ENCODE assay signal across 14 mouse cellular contexts in the genomic region with DNA sequence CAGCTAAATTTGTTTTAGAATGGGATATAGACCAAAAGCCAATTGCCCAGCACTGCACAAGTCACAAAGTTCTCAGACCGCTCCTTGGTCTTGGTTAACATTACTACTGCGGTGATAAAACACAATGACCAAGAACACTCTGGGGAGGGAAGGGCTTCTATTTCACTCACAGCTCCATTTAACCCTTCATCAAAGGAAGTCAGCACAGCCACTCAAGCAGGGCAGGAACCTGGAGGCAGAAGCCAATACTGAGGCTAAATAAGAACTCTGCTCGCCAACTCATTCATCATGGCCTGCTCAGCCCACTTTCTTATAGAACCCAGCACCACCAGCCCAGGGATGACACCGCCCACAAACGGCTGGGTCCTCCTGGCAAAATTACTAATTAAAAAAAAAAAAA.
"Had no signal": no experiment of that assay in that cellular context is flagged by ENCODE, and none has a peak within 500 bp of the region (broad histone marks: within the 10 kb centered on the region; RNA-seq: fewer than 3 reads in every experiment).

No protein-coding gene starts in this region.

- H3K36me3 ChIP-seq: limb, embryonic 12.5 days; lung, embryonic 15.5 days; midbrain, embryonic 13.5 days had no signal

- DNase-seq: kidney, adult 9 months; kidney, postnatal 36 days; liver; liver, embryonic 13.5 days; liver, postnatal 0 days; retina, postnatal 1 day; right cerebral cortex, postnatal 4 days; spleen, adult 18-20 months; thymus, adult 18-20 months; thymus, postnatal 14 days had no signal

- H3K9me3 ChIP-seq: limb, embryonic 12.5 days; liver, embryonic 13.5 days; lung, embryonic 15.5 days; midbrain, embryonic 13.5 days had no signal

- H3K27me3 ChIP-seq: limb, embryonic 12.5 days; liver, embryonic 13.5 days; lung, embryonic 15.5 days; midbrain, embryonic 13.5 days had no signal

- H3K9ac ChIP-seq: limb, embryonic 12.5 days; liver, embryonic 13.5 days; liver, postnatal 0 days; lung, embryonic 15.5 days; midbrain, embryonic 13.5 days had no signal

- ATAC-seq: liver, postnatal 0 days; midbrain, embryonic 13.5 days had no signal

- H3K27ac ChIP-seq: layer of hippocampus, adult 2 months; limb, embryonic 12.5 days; liver, embryonic 13.5 days; lung, embryonic 15.5 days; midbrain, embryonic 13.5 days had no signal

- H3K4me2 ChIP-seq: limb, embryonic 12.5 days; liver, embryonic 13.5 days; lung, embryonic 15.5 days; midbrain, embryonic 13.5 days had no signal

- H3K4me3 ChIP-seq: layer of hippocampus, adult 2 months; limb, embryonic 12.5 days; liver, embryonic 13.5 days; lung, embryonic 15.5 days; midbrain, embryonic 13.5 days had no signal
